Mouse (Mus musculus): Measurements from ENCODE around the gene Srsf2.

The Srsf2 gene

GRCm38 (mm10) chr11:116809520-116809919, 43.4 kb downstream of the Srsf2 start:
- DNase-seq (ENCODE audit: low read depth, low spot score) = no peak

GRCm38 (mm10) chr11:116808811-116809395, 44.0 kb downstream of the Srsf2 start:
- DNase-seq (ENCODE audit: low read depth, low spot score) = no peak

- DNase-seq (ENCODE audit: low read depth, low spot score) = peak; percentile 85
Measured at GRCm38 (mm10) chr11:116807938-116808606, 44.8 kb downstream of the Srsf2 start.

GRCm38 (mm10) chr11:116807526-116807925, 45.4 kb downstream of the Srsf2 start:
- DNase-seq (ENCODE audit: low read depth, low spot score) = no peak

- no peak for DNase-seq (ENCODE audit: low read depth, low spot score)
Measured at GRCm38 (mm10) chr11:116807116-116807515, 45.8 kb downstream of the Srsf2 start.

- no peak for DNase-seq (ENCODE audit: low read depth, low spot score)
Measured at GRCm38 (mm10) chr11:116806136-116807071, 46.5 kb downstream of the Srsf2 start.

- DNase-seq (ENCODE audit: low read depth, low spot score) = no peak
Measured at GRCm38 (mm10) chr11:116802709-116803108, 50.2 kb downstream of the Srsf2 start.

GRCm38 (mm10) chr11:116801106-116801505, 51.8 kb downstream of the Srsf2 start:
- DNase-seq (ENCODE audit: low read depth, low spot score) = no peak
